Mouse (Mus musculus) forebrain, postnatal 0 days (tissue): ENCODE results near the gene Cldn9. TPM values are rescaled to one million over a fixed set of nuclear protein-coding genes. Genes with fewer than 3 reads are reported as not detected.

Experiments used
- ATAC-seq: fragments of 200-750 bp; cut with Nextera tagmentation; 2 replicates; pipeline ENCODE4 v1.8.0; 2017; ENCODE audit warnings: mild to moderate bottlenecking, moderate library complexity
- DNase-seq: peaks from one replicate; pipeline ENCODE4 v3.0.0-alpha.2; 2015
- H3K27ac ChIP-seq: fragments of 300-500 bp; sonication (generic); 2 replicates; pipeline ENCODE4 v1.5.1; 2014; ENCODE audit warnings: low read depth, mild to moderate bottlenecking, antibody characterized with exemption, low read length, moderate library complexity, mixed read lengths
- H3K27me3 ChIP-seq: fragments of 300-500 bp; sonication (generic); 2 replicates; pipeline ENCODE4 v1.6.1; 2014; ENCODE audit warnings: mild to moderate bottlenecking, low read length, mixed read lengths; ENCODE audit not compliant: insufficient read depth
- H3K36me3 ChIP-seq: fragments of 300-500 bp; sonication (generic); 2 replicates; pipeline ENCODE4 v1.6.1; 2014; ENCODE audit warnings: mild to moderate bottlenecking, moderate library complexity; ENCODE audit not compliant: insufficient read depth
- H3K4me1 ChIP-seq: fragments of 300-500 bp; sonication (generic); 2 replicates; pipeline ENCODE4 v1.6.1; 2014; ENCODE audit warnings: antibody characterized with exemption; ENCODE audit not compliant: insufficient read depth
- H3K4me2 ChIP-seq: fragments of 300-500 bp; sonication (generic); 2 replicates; pipeline ENCODE4 v1.6.1; 2014; ENCODE audit warnings: low read depth, mild to moderate bottlenecking, moderate library complexity
- H3K4me3 ChIP-seq: fragments of 300-500 bp; sonication (generic); 2 replicates; pipeline ENCODE4 v1.5.1; 2014; ENCODE audit warnings: low read depth, low read length, mixed read lengths
- H3K9ac ChIP-seq: fragments of 300-500 bp; sonication (generic); 2 replicates; pipeline ENCODE4 v1.6.1; 2014; ENCODE audit warnings: mild to moderate bottlenecking
- H3K9me3 ChIP-seq: fragments of 300-500 bp; sonication (generic); 2 replicates; pipeline ENCODE4 v1.6.1; 2016; ENCODE audit warnings: low read length
- CTCF ChIP-seq: sonication (generic); IDR thresholded peaks from 2 replicates; pipeline ENCODE4 v1.5.1; 2016; ENCODE audit warnings: antibody characterized with exemption, control low read depth, low read depth
- WGBS: fragments of 180-500 bp; shearing (Covaris S2); extraction: QIAGEN DNeasy Blood & Tissue Kit; methylation state at CpG from one replicate; pipeline ENCODE4 v1.1.7; 2014; 5-methylcytosine and 5-hydroxymethylcytosine counted together
- polyA plus RNA-seq: library from polyadenylated mRNA; unstranded; fragments of >200 nt; fragmentation: Nextera tagmentation; extraction: Ambion mirVana; gene quantifications from 2 replicates; pipeline ENCODE4 v1.2.1, GENCODE M21; 2015
- total RNA-seq: library from RNA; depleted of rRNA; stranded (reverse); fragments of >200 nt; gene quantifications from 2 replicates; pipeline ENCODE4 v1.2.3, GENCODE M21; 2014; rRNA removed

The Cldn9 gene
- total and polyA plus RNA-seq, 2 experiments from 2014 or later: 0.62 TPM; not detected in 1

GRCm38 (mm10) chr17:23654001-23654400, 29.8 kb downstream of the Cldn9 start:
- H3K4me3 ChIP-seq: no peak overlapping the region
- H3K4me1 ChIP-seq: no peaks in the 10 kb centered on the region
- no peaks in the 10 kb centered on the region for H3K9me3 ChIP-seq
- WGBS: 64% methylated on average over 6 of the region's 6 CpGs
- TF ChIP-seq CTCF: no peak
- no peak overlapping the region for H3K9ac ChIP-seq
- H3K4me2 ChIP-seq: no peak overlapping the region
- no peaks in the 10 kb centered on the region for H3K36me3 ChIP-seq
- ATAC-seq (no peak), DNase-seq (no peak)
- H3K27ac ChIP-seq: no peak overlapping the region
- no peaks in the 10 kb centered on the region for H3K27me3 ChIP-seq

DNA sequence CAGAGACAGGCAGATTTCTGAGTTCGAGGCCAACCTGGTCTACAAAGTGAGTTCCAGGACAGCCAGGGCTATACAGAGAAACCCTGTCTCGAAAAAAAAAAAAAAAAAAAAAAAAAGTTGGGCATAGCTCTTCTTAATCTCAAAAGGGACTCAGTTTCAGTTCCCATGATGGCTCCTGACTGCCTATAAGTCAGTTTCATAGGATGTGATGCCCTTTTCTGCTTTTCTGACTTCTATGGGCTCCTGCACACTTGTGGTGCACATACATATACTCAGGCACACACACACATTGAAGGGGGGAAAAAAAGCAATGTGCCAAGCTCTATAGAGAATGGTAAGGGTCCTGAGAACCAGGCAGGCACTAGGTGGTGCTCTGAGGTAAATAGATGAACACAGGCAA, 30.5 kb downstream of the Cldn9 start:
- Histone ChIP-seq H3K9me3 (no peaks in the 10 kb centered on the region), H3K4me1 (no peaks in the 10 kb centered on the region), H3K27me3 (no peaks in the 10 kb centered on the region), H3K27ac (no peak overlapping the region), H3K4me2 (no peak overlapping the region), H3K9ac (no peak overlapping the region), H3K4me3 (no peak overlapping the region), H3K36me3 (no peaks in the 10 kb centered on the region)
- DNase-seq (no peak), ATAC-seq (no peak)
- 75% methylated on average over 1 of the region's 2 CpGs for WGBS
- TF ChIP-seq CTCF: peak; percentile 21; the same call in 1 of the 2 replicates

GRCm38 (mm10) chr17:23651363-23651762, 32.5 kb downstream of the Cldn9 start:
- Histone ChIP-seq H3K36me3 (no peaks in the 10 kb centered on the region), H3K4me1 (no peaks in the 10 kb centered on the region), H3K27ac (no peak overlapping the region), H3K9me3 (no peaks in the 10 kb centered on the region), H3K9ac (no peak overlapping the region), H3K27me3 (no peaks in the 10 kb centered on the region), H3K4me2 (no peak overlapping the region), H3K4me3 (no peak overlapping the region)
- DNase-seq (no peak), ATAC-seq (no peak)
- TF ChIP-seq CTCF: no peak
- WGBS: 78% methylated on average over 6 of the region's 6 CpGs

DNA sequence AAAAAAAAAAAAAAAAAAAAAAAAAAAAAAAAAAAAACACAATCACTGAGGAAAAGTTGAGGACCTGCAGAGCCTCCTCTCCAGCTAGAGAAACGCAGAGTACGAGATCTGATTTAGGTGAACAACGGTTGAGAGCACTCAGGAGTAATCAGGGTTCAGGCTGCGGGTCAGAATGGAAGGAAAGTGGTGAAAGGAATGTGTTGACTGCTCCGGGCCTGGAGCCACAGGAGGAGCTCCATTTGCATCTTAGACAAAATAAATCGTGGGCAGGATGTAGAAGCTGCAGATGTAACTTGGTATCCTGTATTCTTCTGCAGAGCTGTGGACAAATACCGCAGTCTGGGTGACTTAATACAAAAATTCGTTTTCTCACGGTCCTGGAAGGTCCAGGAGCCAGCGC, 37.9 kb downstream of the Cldn9 start:
- no peak for TF ChIP-seq CTCF
- Histone ChIP-seq H3K4me3 (no peak overlapping the region), H3K4me2 (no peak overlapping the region), H3K4me1 (no peaks in the 10 kb centered on the region), H3K27me3 (peaks cover 14% of the 10 kb centered on the region), H3K27ac (no peak overlapping the region), H3K36me3 (no peaks in the 10 kb centered on the region), H3K9me3 (no peaks in the 10 kb centered on the region), H3K9ac (no peak overlapping the region)
- WGBS: 40% methylated on average over 10 of the region's 10 CpGs
- ATAC-seq (no peak), DNase-seq (no peak)

- Histone ChIP-seq H3K27ac (no peak within 1 kb of the TSS), H3K9ac (peak within 1 kb of the TSS; percentile 45; the same call in 1 of the 2 replicates), H3K4me1 (no peaks in the 10 kb centered on the region), H3K4me2 (peak within 1 kb of the TSS; percentile 68), H3K27me3 (peaks cover 14% of the 10 kb centered on the region), H3K9me3 (no peaks in the 10 kb centered on the region), H3K36me3 (no peaks in the 10 kb centered on the region), H3K4me3 (peak within 1 kb of the TSS; percentile 34)
- ATAC-seq: no peak; the same call in 1 of the 2 replicates
- no peak for DNase-seq
- under 1% methylated on average over 58 of the region's 58 CpGs for WGBS
- TF ChIP-seq CTCF: no peak
Measured at GRCm38 (mm10) chr17:23644613-23645495, 39.0 kb downstream of the Cldn9 start, which contains the start of gene Mmp25. Gene Mmp25, minus strand, starts transcription at chr17:23645277.

Other genes with a start within 250 kb of the Cldn9 start
- gene Vmn2r117, start 204.3 kb downstream of the Cldn9 start, total RNA-seq: not detected in 2 replicates
- gene Vmn2r117, start 204.3 kb downstream of the Cldn9 start, polyA plus RNA-seq: not detected in 2 replicates
- 16.9 and 18.8 TPM in 2 replicates for gene Zfp213, start 119.8 kb downstream of the Cldn9 start, total RNA-seq
- gene Zfp213, start 119.8 kb downstream of the Cldn9 start, polyA plus RNA-seq: 10.7 and 10.9 TPM in 2 replicates
- gene Zfp13, start 84.5 kb downstream of the Cldn9 start, total RNA-seq: 43.0 and 47.0 TPM in 2 replicates
- 21.5 and 23.6 TPM in 2 replicates for gene Zfp13, start 84.5 kb downstream of the Cldn9 start, polyA plus RNA-seq
- not detected in 2 replicates for gene Zscan10, start 83.2 kb downstream of the Cldn9 start, total RNA-seq
- gene Zscan10, start 83.2 kb downstream of the Cldn9 start, polyA plus RNA-seq: 0.18 and 0.21 TPM in 2 replicates
- 0.31 and 0.48 TPM in 2 replicates for gene Mmp25, start 38.7 kb downstream of the Cldn9 start, total RNA-seq
- 0.91 and 1.1 TPM in 2 replicates for gene Mmp25, start 38.7 kb downstream of the Cldn9 start, polyA plus RNA-seq
- 0.14 TPM in 1 of 2 replicates, not detected in the other for gene Bicdl2, start 23.5 kb downstream of the Cldn9 start, total RNA-seq
- gene Bicdl2, start 23.5 kb downstream of the Cldn9 start, polyA plus RNA-seq: 0.12 TPM in 1 of 2 replicates, not detected in the other
- 82.3 and 84.6 TPM in 2 replicates for gene Hcfc1r1, start 10.4 kb downstream of the Cldn9 start, total RNA-seq
- gene Hcfc1r1, start 10.4 kb downstream of the Cldn9 start, polyA plus RNA-seq: 198 and 215 TPM in 2 replicates
- 14.7 and 18.2 TPM in 2 replicates for gene Thoc6, start 10.1 kb downstream of the Cldn9 start, total RNA-seq
- 18.0 and 21.1 TPM in 2 replicates for gene Thoc6, start 10.1 kb downstream of the Cldn9 start, polyA plus RNA-seq
- gene Tnfrsf12a, start 6.6 kb downstream of the Cldn9 start, total RNA-seq: 1.4 and 3.9 TPM in 2 replicates
- gene Tnfrsf12a, start 6.6 kb downstream of the Cldn9 start, polyA plus RNA-seq: 2.0 and 3.6 TPM in 2 replicates
- 0.31 and 1.8 TPM in 2 replicates for gene Cldn6, start 4.8 kb downstream of the Cldn9 start, total RNA-seq
- 0.39 and 0.76 TPM in 2 replicates for gene Cldn6, start 4.8 kb downstream of the Cldn9 start, polyA plus RNA-seq
- not detected in 2 replicates for gene 1520401A03Rik, start 38.8 kb upstream of the Cldn9 start, total RNA-seq
- not detected in 2 replicates for gene 1520401A03Rik, start 38.8 kb upstream of the Cldn9 start, polyA plus RNA-seq
- gene Pkmyt1, start 42.3 kb upstream of the Cldn9 start, total RNA-seq: 9.1 and 16.3 TPM in 2 replicates
- gene Pkmyt1, start 42.3 kb upstream of the Cldn9 start, polyA plus RNA-seq: 14.1 and 14.5 TPM in 2 replicates
- 51.9 and 54.9 TPM in 2 replicates for gene Paqr4, start 56.8 kb upstream of the Cldn9 start, total RNA-seq
- gene Paqr4, start 56.8 kb upstream of the Cldn9 start, polyA plus RNA-seq: 48.8 and 56.9 TPM in 2 replicates
- 0.38 and 0.90 TPM in 2 replicates for gene Kremen2, start 61.8 kb upstream of the Cldn9 start, total RNA-seq
- gene Kremen2, start 61.8 kb upstream of the Cldn9 start, polyA plus RNA-seq: 0.23 and 0.82 TPM in 2 replicates
- gene Flywch1, start 87.6 kb upstream of the Cldn9 start, total RNA-seq: 167 and 189 TPM in 2 replicates
- 117 and 135 TPM in 2 replicates for gene Flywch1, start 87.6 kb upstream of the Cldn9 start, polyA plus RNA-seq
- 55.0 and 69.2 TPM in 2 replicates for gene Flywch2, start 102.1 kb upstream of the Cldn9 start, total RNA-seq
- gene Flywch2, start 102.1 kb upstream of the Cldn9 start, polyA plus RNA-seq: 77.4 and 79.2 TPM in 2 replicates
- gene Srrm2, start 106.5 kb upstream of the Cldn9 start, total RNA-seq: 106 and 147 TPM in 2 replicates
- 218 and 384 TPM in 2 replicates for gene Srrm2, start 106.5 kb upstream of the Cldn9 start, polyA plus RNA-seq
- gene Elob, start 145.1 kb upstream of the Cldn9 start, total RNA-seq: 1,186 and 1,488 TPM in 2 replicates
- 1,394 and 1,814 TPM in 2 replicates for gene Elob, start 145.1 kb upstream of the Cldn9 start, polyA plus RNA-seq
- not detected in 2 replicates for gene Prss33, start 152.0 kb upstream of the Cldn9 start, total RNA-seq
- not detected in 2 replicates for gene Prss33, start 152.0 kb upstream of the Cldn9 start, polyA plus RNA-seq
- gene Prss32, start 159.8 kb upstream of the Cldn9 start, total RNA-seq: 0.57 TPM in 1 of 2 replicates, not detected in the other
- 0.20 and 0.30 TPM in 2 replicates for gene Prss32, start 159.8 kb upstream of the Cldn9 start, polyA plus RNA-seq
- gene Prss41, start 160.1 kb upstream of the Cldn9 start, total RNA-seq: 0.31 and 1.0 TPM in 2 replicates
- gene Prss41, start 160.1 kb upstream of the Cldn9 start, polyA plus RNA-seq: 1.0 and 1.3 TPM in 2 replicates
- not detected in 2 replicates for gene Prss21, start 184.0 kb upstream of the Cldn9 start, total RNA-seq
- gene Prss21, start 184.0 kb upstream of the Cldn9 start, polyA plus RNA-seq: not detected in 2 replicates
- gene Dcpp1, start 196.8 kb upstream of the Cldn9 start, total RNA-seq: not detected in 2 replicates
- gene Dcpp1, start 196.8 kb upstream of the Cldn9 start, polyA plus RNA-seq: not detected in 2 replicates
- gene Dcpp2, start 196.9 kb upstream of the Cldn9 start, total RNA-seq: not detected in 2 replicates
- gene Dcpp2, start 196.9 kb upstream of the Cldn9 start, polyA plus RNA-seq: not detected in 2 replicates
- not detected in 2 replicates for gene Dcpp3, start 233.4 kb upstream of the Cldn9 start, total RNA-seq
- not detected in 2 replicates for gene Dcpp3, start 233.4 kb upstream of the Cldn9 start, polyA plus RNA-seq